Comparison of ENCODE assay signal across 27 mouse cellular contexts in the genomic region with DNA sequence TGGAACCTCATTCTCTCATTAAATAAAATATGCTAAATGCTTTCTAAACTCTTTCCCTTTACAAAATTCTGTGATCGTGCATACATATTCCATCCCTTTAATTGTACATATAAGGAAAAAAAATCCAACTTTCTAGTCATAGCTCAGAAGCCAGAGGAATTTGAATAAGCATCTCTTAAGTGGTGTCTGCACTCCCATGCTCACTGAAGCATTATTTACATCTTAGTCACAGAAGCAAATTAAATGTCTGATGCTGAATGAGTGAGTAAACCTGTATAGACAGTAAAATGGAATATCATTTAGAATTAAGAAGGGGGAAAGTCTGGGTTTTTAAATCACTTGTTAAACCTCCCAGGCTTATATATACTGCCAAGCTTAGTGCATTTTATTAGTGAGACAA.
"Had no signal": no experiment of that assay in that cellular context is flagged by ENCODE, and none has a peak within 500 bp of the region (broad histone marks: within the 10 kb centered on the region; RNA-seq: fewer than 3 reads in every experiment).

No protein-coding gene starts in this region.

- DNase-seq: cerebellum, adult 9-10 months; cerebellum, adult 9-11 months; cerebellum, postnatal 10 days; cerebellum, postnatal 14 days; cerebellum, postnatal 25 days; cerebellum, postnatal 36 days; embryo, embryonic 11 days; forebrain, postnatal 0 days; gastrocnemius, adult 2 months; gastrocnemius, postnatal 10 days; gastrocnemius, postnatal 14 days; gastrocnemius, postnatal 25 days; gastrocnemius, postnatal 36 days; heart, adult 11 months; heart, adult 18-20 months; heart, adult 2 months had no signal

- H3K4me3 ChIP-seq: embryonic facial prominence, embryonic 10.5 days; embryonic facial prominence, embryonic 12.5 days; embryonic facial prominence, embryonic 13.5 days; embryonic facial prominence, embryonic 15.5 days; erythroblast, embryonic 14.5 days; forebrain, embryonic 10.5 days; forebrain, embryonic 12.5 days; forebrain, embryonic 13.5 days; forebrain, embryonic 15.5 days; gastrocnemius, adult 2 months; heart, adult 2 months had no signal

- H3K4me1 ChIP-seq: embryonic facial prominence, embryonic 12.5 days; embryonic facial prominence, embryonic 13.5 days; embryonic facial prominence, embryonic 15.5 days; forebrain, embryonic 12.5 days; forebrain, embryonic 13.5 days; forebrain, embryonic 15.5 days had no signal

- ATAC-seq: forebrain, embryonic 13.5 days; forebrain, embryonic 14.5 days; forebrain, embryonic 15.5 days; forebrain, embryonic 16.5 days; forebrain, postnatal 0 days had no signal

- H3K27ac ChIP-seq: embryonic facial prominence, embryonic 10.5 days; embryonic facial prominence, embryonic 12.5 days; embryonic facial prominence, embryonic 13.5 days; embryonic facial prominence, embryonic 15.5 days; forebrain, embryonic 10.5 days; forebrain, embryonic 12.5 days; forebrain, embryonic 13.5 days; forebrain, embryonic 15.5 days; gastrocnemius, adult 2 months; heart, adult 2 months had no signal

- H3K9ac ChIP-seq: embryonic facial prominence, embryonic 12.5 days; embryonic facial prominence, embryonic 13.5 days; embryonic facial prominence, embryonic 15.5 days; forebrain, embryonic 12.5 days; forebrain, embryonic 13.5 days; forebrain, embryonic 15.5 days; forebrain, postnatal 0 days had no signal

- H3K27me3 ChIP-seq: embryonic facial prominence, embryonic 12.5 days; embryonic facial prominence, embryonic 13.5 days; embryonic facial prominence, embryonic 15.5 days; forebrain, embryonic 12.5 days; forebrain, embryonic 13.5 days; forebrain, embryonic 15.5 days had no signal

- H3K9me3 ChIP-seq: embryonic facial prominence, embryonic 10.5 days; embryonic facial prominence, embryonic 12.5 days; embryonic facial prominence, embryonic 13.5 days; embryonic facial prominence, embryonic 15.5 days; forebrain, embryonic 10.5 days; forebrain, embryonic 12.5 days; forebrain, embryonic 13.5 days; forebrain, embryonic 15.5 days had no signal

- H3K4me2 ChIP-seq: embryonic facial prominence, embryonic 12.5 days; embryonic facial prominence, embryonic 13.5 days; embryonic facial prominence, embryonic 15.5 days; forebrain, embryonic 12.5 days; forebrain, embryonic 13.5 days; forebrain, embryonic 15.5 days had no signal

- H3K36me3 ChIP-seq: embryonic facial prominence, embryonic 10.5 days; embryonic facial prominence, embryonic 12.5 days; embryonic facial prominence, embryonic 13.5 days; embryonic facial prominence, embryonic 15.5 days; forebrain, embryonic 10.5 days; forebrain, embryonic 12.5 days; forebrain, embryonic 15.5 days had no signal
